10 mouse cellular contexts compared by ENCODE assay signal in genomic region chr9:44342605-44343004, GRCm38 (mm10). TPM values are rescaled to one million over a fixed set of nuclear protein-coding genes. Genes with fewer than 3 reads are reported as not detected.
A peak's percentile ranks its signal among the peaks of the same experiment; 100 is the strongest.
DNase-seq lines count a peak whose midpoint lies in the region; ATAC-seq and TF ChIP-seq lines count a peak whose summit lies in the region.
"Had no signal": no experiment of that assay in that cellular context is flagged by ENCODE, and none has a peak within 500 bp of the region (broad histone marks: within the 10 kb centered on the region; RNA-seq: fewer than 3 reads in every experiment).

No protein-coding gene starts in this region.

- no peak overlapping the region; the same call in 1 of the 2 replicates for H3K4me3 ChIP-seq in heart, adult 2 months
- H3K4me3 ChIP-seq in midbrain, embryonic 11.5 days (ENCODE audit: low read depth, low read length) = no peak overlapping the region
- H3K4me3 ChIP-seq in midbrain, embryonic 16.5 days (ENCODE audit: low read depth, low read length) = no peak overlapping the region
- H3K4me3 ChIP-seq in intestine, embryonic 15.5 days (replicated peaks) = no peak overlapping the region
- H3K4me3 ChIP-seq in stomach, embryonic 14.5 days (ENCODE audit: low read depth, low read length) = peak overlapping the region; percentile 73

- H3K9me3 ChIP-seq in midbrain, embryonic 11.5 days (ENCODE audit: control insufficient read depth, low read length) = no peaks in the 10 kb centered on the region
- H3K9me3 ChIP-seq in midbrain, embryonic 16.5 days (replicated peaks; ENCODE audit: control insufficient read depth, low read length, poor library complexity, severe bottlenecking) = no peaks in the 10 kb centered on the region
- no peaks in the 10 kb centered on the region for H3K9me3 ChIP-seq in intestine, embryonic 15.5 days
- no peaks in the 10 kb centered on the region for H3K9me3 ChIP-seq in stomach, embryonic 14.5 days (ENCODE audit: control insufficient read depth, low read depth, low read length)

- peak overlapping the region; percentile 100 for H3K27ac ChIP-seq in heart, adult 2 months
- peak overlapping the region; percentile 25; the same call in 1 of the 2 replicates for H3K27ac ChIP-seq in midbrain, embryonic 11.5 days (ENCODE audit: low read depth, low read length)
- no peak overlapping the region for H3K27ac ChIP-seq in midbrain, embryonic 16.5 days (ENCODE audit: low read length)
- H3K27ac ChIP-seq in intestine, embryonic 15.5 days = no peak overlapping the region
- H3K27ac ChIP-seq in stomach, embryonic 14.5 days (ENCODE audit: low read length) = peak overlapping the region; percentile 96; the same call in 1 of the 2 replicates

- no peak for TF ChIP-seq EP300 in heart, adult 2 months (IDR thresholded peaks at IDR 0.05; ENCODE audit: insufficient read depth, low read depth, low read length)

- H3K27me3 ChIP-seq in heart, adult 2 months (ENCODE audit: control insufficient read depth, insufficient read depth, low read length) = no peaks in the 10 kb centered on the region
- no peaks in the 10 kb centered on the region for H3K27me3 ChIP-seq in midbrain, embryonic 11.5 days (ENCODE audit: control insufficient read depth, insufficient read depth, low read length)
- no peaks in the 10 kb centered on the region for H3K27me3 ChIP-seq in midbrain, embryonic 16.5 days (ENCODE audit: control insufficient read depth, insufficient read depth, low read depth, low read length)
- H3K27me3 ChIP-seq in intestine, embryonic 15.5 days (replicated peaks) = no peaks in the 10 kb centered on the region
- no peaks in the 10 kb centered on the region for H3K27me3 ChIP-seq in stomach, embryonic 14.5 days (ENCODE audit: control insufficient read depth, insufficient read depth, low read length)

- WGBS in heart, adult 2 months = 81% methylated on average over 1 of the region's 1 CpGs
- 92% methylated on average over 1 of the region's 1 CpGs for WGBS in midbrain, embryonic 11.5 days
- WGBS in midbrain, embryonic 16.5 days = 80% methylated on average over 1 of the region's 1 CpGs
- WGBS in intestine, embryonic 15.5 days = 79% methylated on average over 1 of the region's 1 CpGs
- 74% methylated on average over 1 of the region's 1 CpGs for WGBS in stomach, embryonic 14.5 days

- no peak overlapping the region for H3K9ac ChIP-seq in heart, adult 2 months (ENCODE audit: low read depth, low read length)
- peak overlapping the region; percentile 55; the same call in 1 of the 2 replicates for H3K9ac ChIP-seq in midbrain, embryonic 11.5 days (ENCODE audit: low read length)
- H3K9ac ChIP-seq in midbrain, embryonic 16.5 days (ENCODE audit: low read depth, low read length) = no peak overlapping the region
- H3K9ac ChIP-seq in intestine, embryonic 15.5 days = 0 out of 2 replicates have a peak overlapping the region, but pooled peaks have one; percentile 15
- H3K9ac ChIP-seq in stomach, embryonic 14.5 days (replicated peaks; ENCODE audit: low read depth, low read length) = no peak overlapping the region

- DNase-seq in heart, adult 2 months = no peak
- DNase-seq in heart, adult 9 months (ENCODE audit: low spot score in 2 of 2) = no peak
- DNase-seq in midbrain, embryonic 11.5 days (ENCODE audit: low spot score, missing footprints) = no peak
- no peak for DNase-seq in frontal cortex, postnatal 36 days (ENCODE audit: low spot score in 2 of 2)
- DNase-seq in gastrocnemius, adult 8-10 months (ENCODE audit: low spot score in 2 of 2) = no peak
- DNase-seq: B cell, adult 2 months had no signal

- peaks cover 3% of the 10 kb centered on the region for H3K4me1 ChIP-seq in heart, adult 2 months (ENCODE audit: control insufficient read depth, insufficient read depth, low read length)
- H3K4me1 ChIP-seq in midbrain, embryonic 11.5 days (ENCODE audit: control insufficient read depth, insufficient read depth, low read length) = peaks cover 6% of the 10 kb centered on the region
- peaks cover 8% of the 10 kb centered on the region for H3K4me1 ChIP-seq in midbrain, embryonic 16.5 days (ENCODE audit: control insufficient read depth, insufficient read depth, low read length)
- peaks cover 16% of the 10 kb centered on the region for H3K4me1 ChIP-seq in intestine, embryonic 15.5 days (replicated peaks)
- peaks cover 8% of the 10 kb centered on the region; the same call in 1 of the 2 replicates for H3K4me1 ChIP-seq in stomach, embryonic 14.5 days (ENCODE audit: control insufficient read depth, insufficient read depth, low read length)

- ATAC-seq in midbrain, embryonic 11.5 days (ENCODE audit: low FRiP score) = no peak
- no peak for ATAC-seq in midbrain, embryonic 16.5 days
- ATAC-seq in intestine, embryonic 15.5 days = no peak
- no peak for ATAC-seq in stomach, embryonic 14.5 days (ENCODE audit: insufficient number of reproducible peaks, insufficient read depth, low FRiP score, low read depth)
- ATAC-seq: inflammation-experienced regulatory T-cells, adult 6 months had no signal

- TF ChIP-seq POLR2A in heart, adult 2 months (IDR thresholded peaks at IDR 0.05; ENCODE audit: insufficient read depth, low read depth, low read length) = no peak

- no peak for TF ChIP-seq CTCF in heart, adult 2 months (IDR thresholded peaks at IDR 0.05)

- no peaks in the 10 kb centered on the region for H3K36me3 ChIP-seq in heart, adult 2 months (ENCODE audit: control insufficient read depth, insufficient read depth, low read length)
- peaks cover 8% of the 10 kb centered on the region for H3K36me3 ChIP-seq in midbrain, embryonic 11.5 days (ENCODE audit: control insufficient read depth, insufficient read depth, low read length)
- H3K36me3 ChIP-seq in midbrain, embryonic 16.5 days (ENCODE audit: control insufficient read depth, insufficient read depth, low read length) = peaks cover 7% of the 10 kb centered on the region; the same call in 1 of the 2 replicates
- H3K36me3 ChIP-seq in intestine, embryonic 15.5 days = peaks cover 19% of the 10 kb centered on the region
- peaks cover 16% of the 10 kb centered on the region for H3K36me3 ChIP-seq in stomach, embryonic 14.5 days (ENCODE audit: control insufficient read depth, insufficient read depth, low read length)

- no peaks in the 10 kb centered on the region for H3K79me2 ChIP-seq in heart, adult 2 months (replicated peaks; ENCODE audit: control insufficient read depth, insufficient read depth, low read length)

- peak overlapping the region; percentile 59; the same call in 1 of the 2 replicates for H3K4me2 ChIP-seq in midbrain, embryonic 11.5 days
- H3K4me2 ChIP-seq in midbrain, embryonic 16.5 days (ENCODE audit: low read length) = no peak overlapping the region
- peak overlapping the region; percentile 72 for H3K4me2 ChIP-seq in intestine, embryonic 15.5 days (replicated peaks)
- H3K4me2 ChIP-seq in stomach, embryonic 14.5 days (replicated peaks; ENCODE audit: low read depth, low read length) = peak overlapping the region; percentile 83

- intact Hi-C loops in heart, adult 2 months (cut with DNase I) = loop anchor here (5.0 kb wide), 2 partner anchors 35 to 95 kb away; partner anchors contain the start of gene Hinfp

RNA-seq across cellular contexts. Expression of gene Hmbs, which starts 1.4 kb away (rescaled TPM):
- total RNA-seq in heart, adult 2 months (2021) = 10 to 100 TPM; 39.8 to 49.3 TPM
- polyA plus RNA-seq in heart, adult 2 months (2012; rRNA removed) = 37.8 and 51.3 TPM in 2 replicates
- polyA plus RNA-seq in midbrain, embryonic 11.5 days (2014; fragmentation: Nextera tagmentation; extraction: Ambion mirVana) = 147 and 158 TPM in 2 replicates
- 54.7 and 56.2 TPM in 2 replicates for polyA plus RNA-seq in midbrain, embryonic 16.5 days (2015; fragmentation: Nextera tagmentation; extraction: Ambion mirVana)
- polyA plus RNA-seq in intestine, embryonic 15.5 days (2015; fragmentation: Nextera tagmentation; extraction: Ambion mirVana) = 128 and 141 TPM in 2 replicates
- 112 and 130 TPM in 2 replicates for polyA plus RNA-seq in stomach, embryonic 14.5 days (2014; fragmentation: Nextera tagmentation; extraction: Ambion mirVana)
- 10 to 100 TPM; 24.2 to 26.1 (median 25.2) TPM for total RNA-seq in gastrocnemius, adult 8-10 months (2022)

RNA-seq across cellular contexts. Expression of gene H2afx, which starts 8.1 kb away (rescaled TPM):
- 10 to 100 TPM; 12.8 TPM for total RNA-seq in heart, adult 2 months (2021)
- 12.7 and 14.2 TPM in 2 replicates for polyA plus RNA-seq in heart, adult 2 months (2012; rRNA removed)
- 355 and 377 TPM in 2 replicates for polyA plus RNA-seq in midbrain, embryonic 11.5 days (2014; fragmentation: Nextera tagmentation; extraction: Ambion mirVana)
- polyA plus RNA-seq in midbrain, embryonic 16.5 days (2015; fragmentation: Nextera tagmentation; extraction: Ambion mirVana) = 112 and 124 TPM in 2 replicates
- 280 and 298 TPM in 2 replicates for polyA plus RNA-seq in intestine, embryonic 15.5 days (2015; fragmentation: Nextera tagmentation; extraction: Ambion mirVana)
- 289 and 335 TPM in 2 replicates for polyA plus RNA-seq in stomach, embryonic 14.5 days (2014; fragmentation: Nextera tagmentation; extraction: Ambion mirVana)
- total RNA-seq in gastrocnemius, adult 8-10 months (2022) = 10 to 100 TPM in 1 of 4 experiments, 1 to 10 TPM in 3; 7.8 to 10.3 (median 8.7) TPM

RNA-seq across cellular contexts. Expression of gene Dpagt1, which starts 16.8 kb away (rescaled TPM):
- total RNA-seq in heart, adult 2 months (2021) = 10 to 100 TPM; 18.9 to 20.6 TPM
- 34.3 and 51.3 TPM in 2 replicates for polyA plus RNA-seq in heart, adult 2 months (2012; rRNA removed)
- polyA plus RNA-seq in midbrain, embryonic 11.5 days (2014; fragmentation: Nextera tagmentation; extraction: Ambion mirVana) = 41.8 and 48.9 TPM in 2 replicates
- 36.1 and 39.6 TPM in 2 replicates for polyA plus RNA-seq in midbrain, embryonic 16.5 days (2015; fragmentation: Nextera tagmentation; extraction: Ambion mirVana)
- 38.2 and 38.6 TPM in 2 replicates for polyA plus RNA-seq in intestine, embryonic 15.5 days (2015; fragmentation: Nextera tagmentation; extraction: Ambion mirVana)
- polyA plus RNA-seq in stomach, embryonic 14.5 days (2014; fragmentation: Nextera tagmentation; extraction: Ambion mirVana) = 44.5 and 46.7 TPM in 2 replicates
- 10 to 100 TPM; 10.9 to 14.8 (median 13.0) TPM for total RNA-seq in gastrocnemius, adult 8-10 months (2022)

RNA-seq across cellular contexts. Expression of gene Vps11, which starts 18.9 kb away (rescaled TPM):
- 10 to 100 TPM; 13.9 to 15.3 TPM for total RNA-seq in heart, adult 2 months (2021)
- polyA plus RNA-seq in heart, adult 2 months (2012; rRNA removed) = 15.5 and 17.9 TPM in 2 replicates
- polyA plus RNA-seq in midbrain, embryonic 11.5 days (2014; fragmentation: Nextera tagmentation; extraction: Ambion mirVana) = 32.0 and 32.4 TPM in 2 replicates
- polyA plus RNA-seq in midbrain, embryonic 16.5 days (2015; fragmentation: Nextera tagmentation; extraction: Ambion mirVana) = 40.6 and 45.6 TPM in 2 replicates
- polyA plus RNA-seq in intestine, embryonic 15.5 days (2015; fragmentation: Nextera tagmentation; extraction: Ambion mirVana) = 28.9 and 30.3 TPM in 2 replicates
- polyA plus RNA-seq in stomach, embryonic 14.5 days (2014; fragmentation: Nextera tagmentation; extraction: Ambion mirVana) = 24.5 and 25.4 TPM in 2 replicates
- total RNA-seq in gastrocnemius, adult 8-10 months (2022) = 10 to 100 TPM; 17.6 to 19.0 (median 18.3) TPM

RNA-seq across cellular contexts. Expression of gene C2cd2l, which starts 22.5 kb away (rescaled TPM):
- total RNA-seq in heart, adult 2 months (2021) = 10 to 100 TPM; 14.4 to 15.7 TPM
- polyA plus RNA-seq in heart, adult 2 months (2012; rRNA removed) = 20.4 and 29.9 TPM in 2 replicates
- 9.8 and 10.4 TPM in 2 replicates for polyA plus RNA-seq in midbrain, embryonic 11.5 days (2014; fragmentation: Nextera tagmentation; extraction: Ambion mirVana)
- 22.3 and 24.8 TPM in 2 replicates for polyA plus RNA-seq in midbrain, embryonic 16.5 days (2015; fragmentation: Nextera tagmentation; extraction: Ambion mirVana)
- 6.8 and 10.6 TPM in 2 replicates for polyA plus RNA-seq in intestine, embryonic 15.5 days (2015; fragmentation: Nextera tagmentation; extraction: Ambion mirVana)
- 5.7 and 9.6 TPM in 2 replicates for polyA plus RNA-seq in stomach, embryonic 14.5 days (2014; fragmentation: Nextera tagmentation; extraction: Ambion mirVana)
- 10 to 100 TPM; 10.4 to 18.9 (median 15.2) TPM for total RNA-seq in gastrocnemius, adult 8-10 months (2022)

Comparison
In these comparisons a context has a peak if more than half of its experiments do, and no peak if none do; other contexts are left out.
1. H3K27ac ChIP-seq: peak in heart, adult 2 months (single experiment), midbrain, embryonic 11.5 days (single experiment) and stomach, embryonic 14.5 days (single experiment); none in midbrain, embryonic 16.5 days (single experiment) and intestine, embryonic 15.5 days (single experiment).
2. H3K9ac ChIP-seq: peak in midbrain, embryonic 11.5 days (single experiment) and intestine, embryonic 15.5 days (single experiment); none in heart, adult 2 months (single experiment), midbrain, embryonic 16.5 days (single experiment) and stomach, embryonic 14.5 days (single experiment).